Mouse (Mus musculus): ENCODE measurements at regions not wholly inside any gene's neighbourhood (a gene's known extent, or its start where the extent isn't known, plus 50 kb on each side); places are given as distances from the start of the nearest gene placed in this dataset.

GRCm38 (mm10) chr16:86060087-86060486, 158.5 kb upstream of the Adamts5 start:
- Histone ChIP-seq H3K27ac (ENCODE audit: insufficient read depth, low read depth) (no peak overlapping the region), H3K4me3 (replicated peaks in 1 of 3; ENCODE audit: low read depth in 2 of 3, low read length in 2 of 3, poor library complexity in 1 of 3) (no peak overlapping the region), H3K4me2 (ENCODE audit: insufficient read depth, low read depth, poor library complexity, severe bottlenecking) (no peak overlapping the region), H3K4me1 (ENCODE audit: control insufficient read depth in 1 of 2, insufficient read depth in 2 of 2) (no peaks in the 10 kb centered on the region), H3K79me2 (replicated peaks; ENCODE audit: control insufficient read depth, extremely low read depth, insufficient read depth, poor library complexity, severe bottlenecking) (no peaks in the 10 kb centered on the region), H3K9ac (ENCODE audit: insufficient read depth, low read depth) (no peak overlapping the region), H3K27me3 (replicated peaks) (no peaks in the 10 kb centered on the region), H3K9me3 (replicated peaks; ENCODE audit: low read length) (no peaks in the 10 kb centered on the region), H3K36me3 (replicated peaks in 1 of 2; ENCODE audit: control insufficient read depth in 1 of 2, insufficient read depth in 1 of 2, low read length in 1 of 2) (no peaks in the 10 kb centered on the region)
- in situ Hi-C loops (cut with MboI; ENCODE audit: low pct_ligation_motif_present, low pct_unique_long_range_greater_than_20kb, low sequenced_read_pairs) (no loop called here), dilution Hi-C loops (cut with MboI; ENCODE audit: extremely low pct_ligation_motif_present, extremely low pct_unique_long_range_greater_than_20kb, low sequenced_read_pairs) (no loop called here)
- no peak for TF ChIP-seq SMC3 (IDR thresholded peaks at IDR 0.05; ENCODE audit: low read depth, low read length)
- no peak for TF ChIP-seq ZMIZ1 (IDR thresholded peaks at IDR 0.05; ENCODE audit: low read depth, low read length)
- TF ChIP-seq RAD21 (IDR thresholded peaks at IDR 0.05; ENCODE audit: low read depth, low read length), result no peak
- no peak for TF ChIP-seq ELF1 (IDR thresholded peaks at IDR 0.05; ENCODE audit: low read depth, low read length)
- no peak for TF ChIP-seq TCF12 (IDR thresholded peaks at IDR 0.05; ENCODE audit: low read depth, low read length)
- TF ChIP-seq NELFE (IDR thresholded peaks at IDR 0.05; ENCODE audit: low read depth, low read length), result no peak
- no peak for TF ChIP-seq ZNF384 (IDR thresholded peaks at IDR 0.05; ENCODE audit: low read depth, low read length)
- no peak for TF ChIP-seq PAX5 (IDR thresholded peaks at IDR 0.05; ENCODE audit: low read length)
- TF ChIP-seq JUN (IDR thresholded peaks at IDR 0.05; ENCODE audit: insufficient read depth, low read depth, low read length), result no peak
- no peak for TF ChIP-seq USF1 (IDR thresholded peaks at IDR 0.05; ENCODE audit: low read depth, low read length)
- no peak for DNase-seq (ENCODE audit: extremely low read depth)

GRCm38 (mm10) chr16:86044695-86045094, 143.1 kb upstream of the Adamts5 start:
- no peaks in the 10 kb centered on the region for H3K79me2 ChIP-seq (replicated peaks; ENCODE audit: control insufficient read depth, extremely low read depth, insufficient read depth, poor library complexity, severe bottlenecking)
- no peak for TF ChIP-seq USF1 (IDR thresholded peaks at IDR 0.05; ENCODE audit: low read depth, low read length)
- no peak for TF ChIP-seq GABPA (IDR thresholded peaks at IDR 0.05; ENCODE audit: insufficient replicate concordance, low read depth, low read length)
- no peak for TF ChIP-seq RCOR1 (conservative IDR thresholded peaks at IDR 0.05; ENCODE audit: low read depth, low read length)
- no peak for TF ChIP-seq SMC3 (IDR thresholded peaks at IDR 0.05; ENCODE audit: low read depth, low read length)
- TF ChIP-seq PAX5 (IDR thresholded peaks at IDR 0.05; ENCODE audit: low read length), result no peak
- TF ChIP-seq KAT2A (IDR thresholded peaks at IDR 0.05; ENCODE audit: insufficient replicate concordance, low read length), result no peak
- TF ChIP-seq JUND (conservative IDR thresholded peaks at IDR 0.05; ENCODE audit: low read depth, low read length), result no peak
- TF ChIP-seq ZC3H11A (IDR thresholded peaks at IDR 0.05; ENCODE audit: low read depth, low read length), result no peak
- TF ChIP-seq TBP (conservative IDR thresholded peaks at IDR 0.05; ENCODE audit: low read depth, low read length), result no peak
- no peak for TF ChIP-seq NRF1 (IDR thresholded peaks at IDR 0.05; ENCODE audit: low read depth, low read length)
- TF ChIP-seq TCF12 (IDR thresholded peaks at IDR 0.05; ENCODE audit: low read depth, low read length), result no peak
- TF ChIP-seq ZKSCAN1 (IDR thresholded peaks at IDR 0.05; ENCODE audit: borderline replicate concordance, low read depth, low read length), result no peak
- TF ChIP-seq USF2 (conservative IDR thresholded peaks at IDR 0.05; ENCODE audit: low read depth, low read length), result no peak
- TF ChIP-seq UBTF (IDR thresholded peaks at IDR 0.05; ENCODE audit: low read depth, low read length), result no peak
- no peak for TF ChIP-seq E2F4 (IDR thresholded peaks at IDR 0.05; ENCODE audit: insufficient replicate concordance, low read depth, low read length)
- no peak for TF ChIP-seq POLR2A (IDR thresholded peaks at IDR 0.05; ENCODE audit: low read depth, low read length)
- TF ChIP-seq ZMIZ1 (IDR thresholded peaks at IDR 0.05; ENCODE audit: low read depth, low read length), result no peak
- TF ChIP-seq MAFK (IDR thresholded peaks at IDR 0.05; ENCODE audit: insufficient replicate concordance, low read length), result no peak
- no peak for TF ChIP-seq CHD1 (IDR thresholded peaks at IDR 0.05; ENCODE audit: low read depth, low read length)
- H3K4me1 ChIP-seq (ENCODE audit: control insufficient read depth in 1 of 2, insufficient read depth in 2 of 2), result peaks cover 0 to 11% of the 10 kb centered on the region in 2 experiments; a peak in 2 of 4 replicates
- no peaks in the 10 kb centered on the region for H3K36me3 ChIP-seq (replicated peaks in 1 of 2; ENCODE audit: control insufficient read depth in 1 of 2, insufficient read depth in 1 of 2, low read length in 1 of 2)
- no peaks in the 10 kb centered on the region for H3K9me3 ChIP-seq (replicated peaks; ENCODE audit: low read length)
- in situ Hi-C loops (cut with MboI; ENCODE audit: low pct_ligation_motif_present, low pct_unique_long_range_greater_than_20kb, low sequenced_read_pairs) (no loop called here), dilution Hi-C loops (cut with MboI; ENCODE audit: extremely low pct_ligation_motif_present, extremely low pct_unique_long_range_greater_than_20kb, low sequenced_read_pairs) (no loop called here)
- H3K4me2 ChIP-seq (ENCODE audit: insufficient read depth, low read depth, poor library complexity, severe bottlenecking), result no peak overlapping the region
- DNase-seq (ENCODE audit: extremely low read depth), result no peak
- no peak overlapping the region for H3K27ac ChIP-seq (ENCODE audit: insufficient read depth, low read depth)
- H3K4me3 ChIP-seq (replicated peaks in 1 of 3; ENCODE audit: low read depth in 2 of 3, low read length in 2 of 3, poor library complexity in 1 of 3), result no peak overlapping the region
- H3K9ac ChIP-seq (ENCODE audit: insufficient read depth, low read depth), result no peak overlapping the region
- no peaks in the 10 kb centered on the region for H3K27me3 ChIP-seq (replicated peaks)

All from CH12.LX (cell line).